Mouse (Mus musculus) retina, embryonic 14.5 days (tissue): ENCODE data around the gene Gm20696.
A peak's percentile ranks its signal among the peaks of the same experiment; 100 is the strongest.

Source experiments
- DNase-seq: peaks from one replicate; pipeline ENCODE4 v3.0.0-alpha.2; 2015; ENCODE audit warnings: low spot score

Gm20696 gene

GRCm38 (mm10) chr6:99666318-99667171 lies at the start of gene Gm20696, which contains the start of gene Eif4e3:
TSS of gene Gm20696 (minus strand) at chr6:99666797.
TSS of gene Eif4e3 (minus strand) at chr6:99666771.
- peak; percentile 76 for DNase-seq

- no peak for DNase-seq
These were observed 49.3 kb upstream of the Gm20696 start for GRCm38 (mm10) chr6:99715913-99716312.

- no peak for DNase-seq
These were observed 48.6 kb upstream of the Gm20696 start for GRCm38 (mm10) chr6:99715191-99715590.

- DNase-seq, result no peak
These were observed 46.7 kb upstream of the Gm20696 start for GRCm38 (mm10) chr6:99713256-99713655.

GRCm38 (mm10) chr6:99711576-99712101 lies 45.0 kb upstream of the Gm20696 start:
- no peak for DNase-seq

GRCm38 (mm10) chr6:99700484-99700883 lies 33.9 kb upstream of the Gm20696 start:
- DNase-seq, result no peak

GRCm38 (mm10) chr6:99692916-99693841 lies 26.6 kb upstream of the Gm20696 start:
- peak; percentile 47 for DNase-seq

GRCm38 (mm10) chr6:99692206-99692915 lies 25.8 kb upstream of the Gm20696 start, which contains the start of gene Gpr27:
TSS of gene Gpr27 (plus strand) at chr6:99692679.
- peak; percentile 67 for DNase-seq

- DNase-seq, result no peak
These were observed 25.1 kb upstream of the Gm20696 start for GRCm38 (mm10) chr6:99691666-99692205.

GRCm38 (mm10) chr6:99688513-99688912 lies 21.9 kb upstream of the Gm20696 start:
- DNase-seq, result no peak

- DNase-seq, result peak; percentile 46
These were observed 18.3 kb upstream of the Gm20696 start for GRCm38 (mm10) chr6:99684899-99685298.

- no peak for DNase-seq
These were observed 17.4 kb upstream of the Gm20696 start for GRCm38 (mm10) chr6:99683974-99684373.

GRCm38 (mm10) chr6:99678108-99678507 lies 11.5 kb upstream of the Gm20696 start:
- no peak for DNase-seq

- no peak for DNase-seq
These were observed 10.7 kb upstream of the Gm20696 start for GRCm38 (mm10) chr6:99677325-99677724.

- no peak for DNase-seq
These were observed 7.9 kb upstream of the Gm20696 start for GRCm38 (mm10) chr6:99674482-99674881.

- DNase-seq, result no peak
These were observed 5.2 kb upstream of the Gm20696 start for GRCm38 (mm10) chr6:99671768-99672167.

GRCm38 (mm10) chr6:99670481-99671119 lies 4.0 kb upstream of the Gm20696 start:
- DNase-seq, result peak; percentile 83

GRCm38 (mm10) chr6:99669481-99670325 lies 3.1 kb upstream of the Gm20696 start:
- DNase-seq, result peak; percentile 65

- no peak for DNase-seq
These were observed 693 bp upstream of the Gm20696 start for GRCm38 (mm10) chr6:99667290-99667689.
